ENCODE assay signal across 20 mouse cellular contexts in the genomic region with DNA sequence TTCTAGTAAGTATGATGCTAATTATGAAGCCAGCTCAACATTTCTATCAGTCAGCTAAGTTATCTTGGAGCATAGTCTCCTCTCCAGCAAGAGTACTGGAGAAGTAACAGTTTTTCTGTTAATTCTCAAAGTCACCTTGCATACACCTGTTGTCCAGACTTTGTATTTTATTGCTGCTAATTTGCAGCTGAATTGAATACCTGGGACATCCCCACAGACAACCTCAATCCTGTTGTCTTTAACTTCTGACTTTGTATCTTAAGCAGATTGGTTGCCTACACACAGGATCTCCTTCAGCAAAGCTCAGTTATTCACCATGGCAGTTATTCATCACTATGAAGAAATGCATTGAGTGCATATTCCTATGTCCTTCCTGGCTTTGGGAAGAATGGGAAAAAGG.
DNase-seq lines count a peak whose midpoint lies in the region.
"Had no signal": no experiment of that assay in that cellular context is flagged by ENCODE, and none has a peak within 500 bp of the region (broad histone marks: within the 10 kb centered on the region; RNA-seq: fewer than 3 reads in every experiment).

No protein-coding gene starts in this region.

- peak; percentile 61 for DNase-seq in ES-CJ7 (ENCODE audit: low read depth, low spot score)
- peak; percentile 68 for DNase-seq in R1 (ENCODE audit: low read depth, low spot score)
- peak; percentile 44 for DNase-seq in ZHBTc4 (ENCODE audit: low read depth, low spot score)
- DNase-seq in T-cell, adult 2 months (ENCODE audit: low spot score) = no peak
- no peak for DNase-seq in cerebellum, adult 9-11 months
- DNase-seq in thymus, postnatal 0 days (ENCODE audit: low spot score) = no peak
- DNase-seq: adrenal gland, adult 2 months; adrenal gland, adult 8-10 months; adrenal gland, postnatal 10 days; adrenal gland, postnatal 14 days; adrenal gland, postnatal 25 days; adrenal gland, postnatal 36 days; B cell, adult 2 months; cerebellum, adult 11 months; cerebellum, adult 11-12 months; cerebellum, adult 18-20 months; cerebellum, adult 2 months; cerebellum, adult 8-10 months; cerebellum, adult 9-10 months; cerebellum, postnatal 10 days had no signal

Comparison
In these comparisons a context has a peak if more than half of its experiments do, and no peak if none do; other contexts are left out.
1. DNase-seq: peak in ES-CJ7 (single experiment), R1 (single experiment) and ZHBTc4 (single experiment); none in T-cell, adult 2 months (single experiment), cerebellum, adult 9-11 months (single experiment) and thymus, postnatal 0 days (single experiment).